Mouse (Mus musculus): ENCODE measurements around the gene Dhtkd1. TPM values are rescaled to one million over a fixed set of nuclear protein-coding genes. Genes with fewer than 3 reads are reported as not detected.

Gene Dhtkd1
- total RNA-seq, 2 experiments from 2014 or later = 8.1 to 10.9 TPM

Other genes with a start within 250 kb of the Dhtkd1 start
- gene Camk1d, start 228.3 kb downstream of the Dhtkd1 start, total RNA-seq (2021) = 100 to 1,000 TPM; 118 to 141 TPM
- 10 to 100 TPM; 23.1 to 24.5 TPM for gene Nudt5, start 97.8 kb downstream of the Dhtkd1 start, total RNA-seq (2021)
- gene Cdc123, start 97.6 kb downstream of the Dhtkd1 start, total RNA-seq (2021) = 100 to 1,000 TPM; 155 to 178 TPM
- gene Gm13199, start 79.9 kb downstream of the Dhtkd1 start, total RNA-seq (2021) = 1 to 10 TPM; 1.7 to 1.8 TPM
- gene Sec61a2, start 47.4 kb downstream of the Dhtkd1 start, total RNA-seq (2021) = 10 to 100 TPM; 90.5 to 91.5 TPM
- 10 to 100 TPM; 42.9 to 44.9 TPM for gene Upf2, start 8.7 kb upstream of the Dhtkd1 start, total RNA-seq (2021)
- gene Proser2, start 187.4 kb upstream of the Dhtkd1 start, total RNA-seq (2021) = 1 to 10 TPM; 2.4 to 3.3 TPM